Mouse (Mus musculus) hindbrain, embryonic 14.5 days (tissue): Measurements from ENCODE around the gene Plxnc1. TPM values are rescaled to one million over a fixed set of nuclear protein-coding genes. Genes with fewer than 3 reads are reported as not detected.

Experiments
- ATAC-seq: fragments of 200-750 bp; cut with Nextera tagmentation; 2 replicates; pipeline ENCODE4 v1.8.0; 2017; ENCODE audit warnings: moderate number of reproducible peaks, mild to moderate bottlenecking, moderate TSS enrichment, moderate library complexity; ENCODE audit not compliant: low FRiP score
- DNase-seq: peaks from one replicate; pipeline ENCODE4 v3.0.0-alpha.2; 2015; ENCODE audit warnings: low spot score
- H3K27ac ChIP-seq: fragments of 300-500 bp; sonication (generic); 2 replicates; pipeline ENCODE4 v1.5.1; 2014; ENCODE audit warnings: mild to moderate bottlenecking, moderate library complexity
- H3K27me3 ChIP-seq: fragments of 300-500 bp; sonication (generic); 2 replicates; pipeline ENCODE4 v1.6.1; 2014; ENCODE audit warnings: mild to moderate bottlenecking, low read length, mixed read lengths; ENCODE audit not compliant: control insufficient read depth, insufficient read depth
- H3K36me3 ChIP-seq: fragments of 300-500 bp; sonication (generic); replicated peaks from 2 replicates; pipeline ENCODE4 v1.6.1; 2014; ENCODE audit not compliant: control insufficient read depth, insufficient read depth
- H3K4me1 ChIP-seq: fragments of 300-500 bp; sonication (generic); replicated peaks from 2 replicates; pipeline ENCODE4 v1.6.1; 2014; ENCODE audit warnings: antibody characterized with exemption, low read length, mixed read lengths; ENCODE audit not compliant: control insufficient read depth, insufficient read depth
- H3K4me2 ChIP-seq: fragments of 300-500 bp; sonication (generic); replicated peaks from 2 replicates; pipeline ENCODE4 v1.6.1; 2014; ENCODE audit warnings: mild to moderate bottlenecking, moderate library complexity
- H3K4me3 ChIP-seq: fragments of 300-500 bp; sonication (generic); replicated peaks from 2 replicates; pipeline ENCODE4 v1.5.1; 2014; ENCODE audit warnings: mild to moderate bottlenecking, low read length
- H3K9ac ChIP-seq: fragments of 300-500 bp; sonication (generic); 2 replicates; pipeline ENCODE4 v1.6.1; 2014
- H3K9me3 ChIP-seq: fragments of 300-500 bp; sonication (generic); 2 replicates; pipeline ENCODE4 v1.6.1; 2016; ENCODE audit warnings: low read length; ENCODE audit not compliant: control insufficient read depth
- WGBS: fragments of 180-500 bp; shearing (Covaris S2); extraction: QIAGEN DNeasy Blood & Tissue Kit; methylation state at CpG from one replicate; pipeline ENCODE4 v1.1.7; 2014; 5-methylcytosine and 5-hydroxymethylcytosine counted together
- polyA plus RNA-seq: library from polyadenylated mRNA; unstranded; fragments of >200 nt; fragmentation: Nextera tagmentation; extraction: Ambion mirVana; gene quantifications from 2 replicates; pipeline ENCODE4 v1.2.1, GENCODE M21; 2014

The Plxnc1 gene
- polyA plus RNA-seq, 1 experiment from 2014 or later, result 15.5 TPM

- no peak overlapping the region for H3K4me3 ChIP-seq
- no peaks in the 10 kb centered on the region for H3K9me3 ChIP-seq
- 56% methylated on average over 2 of the region's 2 CpGs for WGBS
- no peak overlapping the region for H3K4me2 ChIP-seq
- no peak overlapping the region for H3K9ac ChIP-seq
- H3K27ac ChIP-seq, result no peak overlapping the region
- no peak for ATAC-seq
- H3K27me3 ChIP-seq, result no peaks in the 10 kb centered on the region
- peaks cover 22% of the 10 kb centered on the region for H3K4me1 ChIP-seq
- no peaks in the 10 kb centered on the region for H3K36me3 ChIP-seq
- DNase-seq, result no peak
These were observed 34.8 kb downstream of the Plxnc1 start for GRCm38 (mm10) chr10:94909789-94910188.

GRCm38 (mm10) chr10:94908976-94909717 lies 35.5 kb downstream of the Plxnc1 start:
- Histone ChIP-seq H3K27ac (no peak overlapping the region), H3K4me2 (no peak overlapping the region), H3K36me3 (no peaks in the 10 kb centered on the region), H3K27me3 (no peaks in the 10 kb centered on the region), H3K4me3 (no peak overlapping the region), H3K9me3 (no peaks in the 10 kb centered on the region), H3K4me1 (peaks cover 28% of the 10 kb centered on the region), H3K9ac (no peak overlapping the region)
- no peak for DNase-seq
- no peak for ATAC-seq
- WGBS, result 89% methylated on average over 11 of the region's 11 CpGs

- ATAC-seq (peak; percentile 94), DNase-seq (peak; percentile 85)
- H3K4me2 ChIP-seq, result peak overlapping the region; percentile 38
- WGBS, result 23% methylated on average over 21 of the region's 21 CpGs
- 0 out of 2 replicates have a peak overlapping the region, but pooled peaks have one; percentile 1 for H3K4me3 ChIP-seq
- no peaks in the 10 kb centered on the region for H3K27me3 ChIP-seq
- peaks cover 28% of the 10 kb centered on the region for H3K4me1 ChIP-seq
- H3K27ac ChIP-seq, result peak overlapping the region; percentile 89
- H3K9me3 ChIP-seq, result no peaks in the 10 kb centered on the region
- peak overlapping the region; percentile 18 for H3K9ac ChIP-seq
- H3K36me3 ChIP-seq, result no peaks in the 10 kb centered on the region
These were observed 38.8 kb downstream of the Plxnc1 start for GRCm38 (mm10) chr10:94905689-94906473.

GRCm38 (mm10) chr10:94905219-94905618 lies 39.4 kb downstream of the Plxnc1 start:
- H3K36me3 ChIP-seq, result no peaks in the 10 kb centered on the region
- H3K9ac ChIP-seq, result 0 out of 2 replicates have a peak overlapping the region, but pooled peaks have one; percentile 17
- no peak overlapping the region for H3K4me3 ChIP-seq
- DNase-seq, result peak; percentile 29
- H3K27ac ChIP-seq, result peak overlapping the region; percentile 89
- ATAC-seq, result peak; percentile 46; the same call in 1 of the 2 replicates
- peak overlapping the region; percentile 38 for H3K4me2 ChIP-seq
- WGBS, result 11% methylated on average over 5 of the region's 5 CpGs
- peaks cover 28% of the 10 kb centered on the region for H3K4me1 ChIP-seq
- H3K27me3 ChIP-seq, result no peaks in the 10 kb centered on the region
- no peaks in the 10 kb centered on the region for H3K9me3 ChIP-seq

GRCm38 (mm10) chr10:94896950-94897349 lies 47.7 kb downstream of the Plxnc1 start:
- no peak overlapping the region for H3K4me2 ChIP-seq
- no peaks in the 10 kb centered on the region for H3K9me3 ChIP-seq
- no peaks in the 10 kb centered on the region for H3K27me3 ChIP-seq
- no peak overlapping the region for H3K4me3 ChIP-seq
- no peak overlapping the region for H3K27ac ChIP-seq
- 93% methylated on average over 6 of the region's 6 CpGs for WGBS
- no peaks in the 10 kb centered on the region for H3K4me1 ChIP-seq
- ATAC-seq (no peak), DNase-seq (no peak)
- H3K9ac ChIP-seq, result no peak overlapping the region
- no peaks in the 10 kb centered on the region for H3K36me3 ChIP-seq

GRCm38 (mm10) chr10:94896311-94896710 lies 48.3 kb downstream of the Plxnc1 start:
- Histone ChIP-seq H3K4me3 (no peak overlapping the region), H3K9me3 (no peaks in the 10 kb centered on the region), H3K9ac (no peak overlapping the region), H3K27me3 (no peaks in the 10 kb centered on the region), H3K4me2 (no peak overlapping the region), H3K36me3 (no peaks in the 10 kb centered on the region), H3K4me1 (no peaks in the 10 kb centered on the region), H3K27ac (no peak overlapping the region)
- no peak for DNase-seq
- ATAC-seq, result no peak
- WGBS, result 87% methylated on average over 2 of the region's 2 CpGs

- DNase-seq (no peak), ATAC-seq (no peak)
- Histone ChIP-seq H3K36me3 (no peaks in the 10 kb centered on the region), H3K27me3 (no peaks in the 10 kb centered on the region), H3K9me3 (no peaks in the 10 kb centered on the region), H3K9ac (no peak overlapping the region), H3K27ac (no peak overlapping the region), H3K4me2 (no peak overlapping the region), H3K4me3 (no peak overlapping the region), H3K4me1 (no peaks in the 10 kb centered on the region)
- 98% methylated on average over 3 of the region's 3 CpGs for WGBS
These were observed 48.8 kb downstream of the Plxnc1 start for GRCm38 (mm10) chr10:94895876-94896275.

GRCm38 (mm10) chr10:94889735-94890134 lies 54.9 kb downstream of the Plxnc1 start:
- ATAC-seq (no peak), DNase-seq (no peak)
- H3K27me3 ChIP-seq, result no peaks in the 10 kb centered on the region
- H3K36me3 ChIP-seq, result no peaks in the 10 kb centered on the region
- H3K4me3 ChIP-seq, result no peak overlapping the region
- WGBS, result 69% methylated on average over 4 of the region's 4 CpGs
- H3K9ac ChIP-seq, result no peak overlapping the region
- H3K4me1 ChIP-seq, result no peaks in the 10 kb centered on the region
- H3K27ac ChIP-seq, result no peak overlapping the region
- H3K9me3 ChIP-seq, result no peaks in the 10 kb centered on the region
- no peak overlapping the region for H3K4me2 ChIP-seq

GRCm38 (mm10) chr10:94883216-94883615 lies 61.4 kb downstream of the Plxnc1 start:
- no peaks in the 10 kb centered on the region for H3K4me1 ChIP-seq
- ATAC-seq (no peak), DNase-seq (no peak)
- WGBS, result 90% methylated on average over 6 of the region's 6 CpGs
- H3K4me2 ChIP-seq, result no peak overlapping the region
- no peaks in the 10 kb centered on the region for H3K27me3 ChIP-seq
- no peak overlapping the region for H3K27ac ChIP-seq
- no peak overlapping the region for H3K4me3 ChIP-seq
- H3K36me3 ChIP-seq, result peaks cover 12% of the 10 kb centered on the region
- H3K9me3 ChIP-seq, result no peaks in the 10 kb centered on the region
- no peak overlapping the region for H3K9ac ChIP-seq
